Mouse (Mus musculus) layer of hippocampus, adult 2 months (tissue): ENCODE data around the gene Rgs6. TPM values are rescaled to one million over a fixed set of nuclear protein-coding genes. Genes with fewer than 3 reads are reported as not detected.

ENCODE experiments used
- DNase-seq, 2 experiments: peaks; one replicate each; pipeline ENCODE4 v3.0.0; 2022; ENCODE audit warnings: low spot score in 2 of 2
- H3K27ac ChIP-seq: fragments of 200-600 bp; 2 replicates; pipeline ENCODE4 v1.8.1; 2022
- H3K4me3 ChIP-seq: fragments of 200-600 bp; 2 replicates; pipeline ENCODE4 v1.8.1; 2022; ENCODE audit warnings: mild to moderate bottlenecking
- CTCF ChIP-seq: fragments of 200-600 bp; conservative IDR thresholded peaks from 2 replicates; pipeline ENCODE4 v1.8.1; 2022; ENCODE audit warnings: antibody characterized with exemption, mild to moderate bottlenecking, moderate library complexity
- total RNA-seq, 2 experiments: library from RNA; stranded (reverse); gene quantifications; 2 replicates each; pipeline ENCODE4 v1.2.3; 2021

Gene Rgs6
- total RNA-seq, 2 experiments from 2014 or later: 10.2 to 10.4 TPM

DNA sequence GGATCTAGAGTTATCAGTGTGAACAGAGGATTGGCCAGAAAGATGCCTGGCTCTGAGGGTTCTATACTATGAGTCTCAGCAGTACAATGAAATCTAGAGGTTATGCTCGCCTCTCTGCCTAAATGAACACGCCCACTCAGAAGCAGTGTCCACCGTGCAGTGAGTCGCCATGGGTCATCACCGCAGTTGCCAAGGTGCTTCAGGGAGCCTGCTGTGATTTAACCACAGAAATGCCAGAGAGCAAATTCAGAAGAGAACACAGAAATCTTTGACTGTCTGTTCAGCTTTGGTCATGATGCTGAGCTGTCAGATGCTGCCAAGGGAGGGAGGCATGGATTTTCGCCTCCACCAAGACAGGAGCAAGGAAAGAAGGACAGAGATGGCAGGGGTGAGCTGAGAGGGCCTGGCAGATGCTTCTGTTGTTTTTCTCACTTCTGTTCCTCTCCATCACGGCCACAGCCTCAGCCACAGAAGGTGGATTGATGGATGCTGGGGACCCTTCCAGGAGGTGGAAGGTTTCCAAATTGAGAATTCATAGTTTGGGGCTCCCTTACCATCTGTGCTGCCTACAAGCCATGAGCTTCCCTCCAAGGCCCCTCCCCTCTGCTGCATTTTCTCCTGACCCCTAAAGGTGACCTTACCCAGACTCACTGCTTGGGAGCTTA, 445.2 kb downstream of the Rgs6 start:
- no peak for TF ChIP-seq CTCF
- no peak overlapping the region for H3K27ac ChIP-seq
- H3K4me3 ChIP-seq: no peak overlapping the region
- no peak for DNase-seq

DNA sequence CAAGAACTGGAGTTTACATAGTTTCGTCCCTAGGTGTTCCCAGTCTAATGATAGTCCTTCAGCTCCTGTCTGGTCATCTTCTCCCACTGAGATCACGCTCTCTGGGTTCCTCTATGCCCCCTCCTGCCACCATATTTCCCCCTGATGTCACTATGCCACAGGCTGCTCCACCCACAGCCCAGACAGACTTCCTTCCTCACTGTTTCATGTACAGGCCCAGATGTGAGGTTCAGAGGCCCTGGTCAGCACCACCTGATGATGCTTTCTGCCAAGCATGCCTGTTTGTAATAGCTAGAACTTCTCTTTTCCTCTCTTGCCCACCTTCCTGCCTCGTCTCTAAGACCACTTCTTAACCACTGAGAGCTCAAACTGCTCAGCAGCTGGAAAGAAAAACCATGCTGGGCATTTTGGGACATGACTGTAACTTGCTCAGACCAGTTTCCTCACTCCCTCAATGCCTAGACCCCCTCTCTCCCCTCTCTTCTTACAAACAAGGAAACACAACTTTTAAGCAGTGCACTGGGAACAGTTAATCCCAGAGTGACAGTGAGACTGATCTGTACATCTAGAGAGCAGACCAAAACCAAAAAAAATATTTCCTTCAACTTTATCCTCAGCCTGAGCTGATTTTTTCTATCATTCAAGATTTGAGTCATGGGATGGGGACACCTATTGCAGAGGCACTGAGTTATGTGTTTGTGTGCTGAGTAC, 446.9 kb downstream of the Rgs6 start:
- H3K4me3 ChIP-seq: no peak overlapping the region
- no peak for DNase-seq
- H3K27ac ChIP-seq: no peak overlapping the region
- no peak for TF ChIP-seq CTCF

DNA sequence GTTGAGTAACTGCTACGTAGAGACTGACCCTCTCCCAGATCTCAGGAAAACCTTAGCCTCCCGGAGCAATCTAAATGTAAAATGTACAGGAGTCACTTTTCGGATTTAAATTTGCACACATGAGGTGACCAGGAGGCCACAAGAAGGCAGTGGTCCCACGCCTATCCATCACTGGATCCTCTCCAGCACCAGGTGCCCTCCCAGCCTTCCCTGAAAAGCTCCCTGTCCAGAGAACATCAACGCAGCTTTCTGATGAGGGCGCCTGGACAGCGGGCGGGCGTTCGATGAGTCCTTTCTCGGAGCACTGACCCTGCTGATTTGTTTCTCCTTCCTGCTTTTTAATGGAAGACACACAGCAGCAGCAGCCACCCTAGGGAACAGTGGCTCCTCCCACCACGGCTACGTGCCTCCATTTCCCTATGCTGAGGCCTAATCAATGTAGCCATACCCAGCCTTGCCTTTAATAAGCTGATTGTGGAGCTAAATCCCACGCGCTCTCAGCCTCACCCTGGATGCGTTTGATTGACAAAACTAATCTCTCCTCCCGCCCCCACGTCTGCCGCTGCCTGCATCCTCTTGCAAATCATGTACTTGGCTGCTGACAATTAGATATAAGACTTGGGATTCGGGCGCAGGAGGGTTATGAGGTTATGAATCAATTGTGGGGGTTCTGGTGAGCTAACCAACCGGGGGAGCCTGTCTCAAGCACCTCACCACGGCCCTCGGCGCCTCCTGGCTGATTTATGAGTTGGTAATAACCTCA, 449.9 kb downstream of the Rgs6 start:
- TF ChIP-seq CTCF: no peak
- peak; percentile 68 to 78 for DNase-seq
- Histone ChIP-seq H3K27ac (peak overlapping the region; percentile 48; the same call in 1 of the 2 replicates), H3K4me3 (no peak overlapping the region)

DNA sequence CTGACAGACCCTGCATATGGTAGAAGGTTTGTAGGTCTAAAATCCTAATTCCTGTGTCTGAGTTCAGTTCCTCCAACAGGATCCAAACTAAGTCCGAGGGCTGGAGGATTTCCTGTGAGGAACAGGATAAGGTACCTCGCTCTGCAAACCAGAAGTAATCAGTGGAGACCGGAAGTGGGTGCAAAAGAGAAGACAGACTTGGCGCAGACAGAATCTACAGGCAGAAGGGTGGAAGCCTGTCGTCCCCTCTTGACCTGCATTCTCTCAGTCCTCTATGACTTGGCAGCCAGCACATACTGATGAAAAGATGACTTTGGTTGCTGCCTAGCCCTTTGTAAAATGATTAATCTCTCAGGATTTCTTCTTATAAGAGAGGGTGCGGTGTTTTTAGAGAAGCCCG, 450.7 kb downstream of the Rgs6 start:
- no peak overlapping the region for H3K27ac ChIP-seq
- no peak for TF ChIP-seq CTCF
- no peak overlapping the region for H3K4me3 ChIP-seq

DNA sequence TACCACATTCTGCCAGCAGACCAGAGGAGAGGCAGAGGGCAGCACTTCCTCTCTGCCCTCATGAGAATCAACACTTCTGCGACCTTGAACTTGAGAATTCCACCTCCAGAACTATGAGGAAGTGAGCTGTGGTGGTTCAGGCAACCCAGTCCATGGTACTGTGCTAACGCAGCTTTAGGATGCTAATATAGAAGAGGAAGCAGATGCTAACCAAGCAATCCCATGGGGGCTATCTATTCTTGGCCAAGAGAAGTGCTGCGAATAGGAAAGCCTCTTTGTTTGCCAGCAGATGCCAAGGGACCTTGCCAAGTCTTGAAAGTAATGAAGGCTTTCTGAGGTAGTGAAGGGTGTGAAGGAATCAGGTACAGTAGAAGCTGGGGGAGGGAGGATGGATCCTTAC, 451.8 kb downstream of the Rgs6 start:
- Histone ChIP-seq H3K4me3 (no peak overlapping the region), H3K27ac (no peak overlapping the region)
- no peak for DNase-seq
- no peak for TF ChIP-seq CTCF

More for the DNA sequence above, 450.7 kb downstream of the Rgs6 start:
- no peak for DNase-seq

DNA sequence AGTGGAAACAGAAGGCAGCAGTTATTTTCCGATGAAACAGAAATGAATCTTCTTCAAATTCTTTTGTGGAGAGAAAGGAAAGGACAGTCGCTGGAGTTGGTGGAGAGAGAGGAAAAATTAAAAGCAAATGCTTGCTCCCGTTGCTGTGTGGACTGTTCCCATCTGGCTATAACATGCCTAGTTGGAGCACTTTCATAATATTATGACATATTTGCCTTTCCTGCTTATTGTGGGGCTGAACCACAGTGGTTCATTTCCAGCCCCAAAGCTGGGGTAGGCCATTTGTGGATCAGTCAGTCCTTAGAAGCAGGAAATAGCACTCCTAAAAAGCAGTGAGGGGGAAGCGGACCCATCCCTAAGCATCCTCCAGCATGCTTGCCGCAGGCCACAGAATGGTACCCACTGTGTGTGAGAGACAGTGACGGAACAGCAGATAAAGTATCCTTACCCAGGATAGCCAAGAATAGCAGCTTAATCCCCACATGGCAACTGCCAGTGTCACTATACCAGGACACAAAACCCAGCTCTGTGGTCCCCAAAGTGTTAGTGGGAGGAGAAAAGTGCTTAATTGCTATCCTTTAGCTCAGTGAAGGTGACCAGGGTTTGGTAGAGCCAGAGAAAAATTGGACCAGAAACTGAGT, 456.0 kb downstream of the Rgs6 start:
- Histone ChIP-seq H3K27ac (peak overlapping the region; percentile 79), H3K4me3 (peak overlapping the region; percentile 5; the same call in 1 of the 2 replicates)
- TF ChIP-seq CTCF: no peak
- DNase-seq: no peak

DNA sequence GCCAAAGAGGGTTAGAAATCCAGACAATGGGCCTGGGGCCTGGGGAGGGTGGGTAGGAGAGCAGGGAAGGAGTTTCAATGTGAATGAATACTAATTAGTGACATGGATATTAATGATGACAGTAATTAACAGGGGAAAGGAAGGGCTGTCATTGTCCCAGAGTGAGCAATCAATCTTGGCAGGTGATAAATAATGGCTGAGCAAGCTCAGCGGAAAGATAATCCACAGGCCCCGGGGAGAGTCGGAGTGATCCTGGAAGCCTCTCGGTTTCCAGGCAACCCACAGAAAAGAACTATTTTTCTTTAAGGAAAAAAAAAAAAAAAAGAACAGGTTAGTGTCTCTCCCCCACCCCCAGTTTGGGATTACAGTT, 456.5 kb downstream of the Rgs6 start:
- TF ChIP-seq CTCF: no peak
- H3K27ac ChIP-seq: peak overlapping the region; percentile 79
- DNase-seq: no peak
- peak overlapping the region; percentile 5; the same call in 1 of the 2 replicates for H3K4me3 ChIP-seq

DNA sequence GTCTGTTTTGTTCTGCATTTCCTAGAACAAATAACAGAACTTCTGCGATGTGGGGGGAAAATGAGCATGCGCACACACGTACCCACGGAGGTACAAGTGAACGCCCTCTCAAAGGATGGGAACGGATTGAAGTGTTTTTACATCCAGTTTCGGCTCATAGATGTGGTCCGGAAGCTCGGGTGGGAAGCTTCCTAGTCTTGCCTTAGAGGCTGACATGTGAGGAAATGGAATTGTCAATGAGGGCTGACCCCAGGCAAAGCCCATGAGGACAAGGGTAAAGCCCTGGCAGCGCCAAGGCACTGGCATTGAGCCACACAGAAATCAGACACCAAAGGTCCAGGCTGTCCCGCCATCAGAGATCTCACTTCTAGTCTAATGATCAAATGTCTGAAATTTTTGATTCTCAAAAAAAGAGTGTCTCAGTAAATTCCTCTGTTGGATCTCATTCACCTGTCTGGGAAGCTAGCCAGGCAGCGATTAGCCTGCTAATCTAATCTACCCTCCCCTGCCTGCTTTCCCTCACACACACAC, 457.0 kb downstream of the Rgs6 start:
- H3K4me3 ChIP-seq: peak overlapping the region; percentile 5; the same call in 1 of the 2 replicates
- no peak for TF ChIP-seq CTCF
- H3K27ac ChIP-seq: peak overlapping the region; percentile 79
- DNase-seq: peak in 1 of 2 experiments; percentile 60

DNA sequence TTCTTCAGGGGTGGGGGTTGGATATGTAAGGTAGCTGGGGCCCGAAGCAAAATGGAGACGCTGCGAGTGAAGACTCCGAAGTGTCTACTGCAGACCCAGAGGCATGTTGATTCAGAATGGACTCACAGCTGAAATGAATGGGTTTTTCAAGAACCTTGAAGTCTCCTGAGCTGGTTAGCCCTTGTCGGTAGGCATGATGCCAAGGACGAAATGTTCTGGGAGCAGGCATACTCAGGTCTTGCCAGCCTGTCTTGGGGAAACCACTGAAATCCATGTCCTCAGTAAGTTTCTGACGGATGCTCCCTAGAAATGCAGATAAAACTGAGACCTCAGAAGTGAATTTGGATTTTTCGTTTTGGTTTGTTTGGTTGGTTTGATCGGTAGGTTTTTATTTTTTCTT, 458.6 kb downstream of the Rgs6 start:
- H3K4me3 ChIP-seq: no peak overlapping the region
- H3K27ac ChIP-seq: no peak overlapping the region
- TF ChIP-seq CTCF: no peak
- no peak for DNase-seq

DNA sequence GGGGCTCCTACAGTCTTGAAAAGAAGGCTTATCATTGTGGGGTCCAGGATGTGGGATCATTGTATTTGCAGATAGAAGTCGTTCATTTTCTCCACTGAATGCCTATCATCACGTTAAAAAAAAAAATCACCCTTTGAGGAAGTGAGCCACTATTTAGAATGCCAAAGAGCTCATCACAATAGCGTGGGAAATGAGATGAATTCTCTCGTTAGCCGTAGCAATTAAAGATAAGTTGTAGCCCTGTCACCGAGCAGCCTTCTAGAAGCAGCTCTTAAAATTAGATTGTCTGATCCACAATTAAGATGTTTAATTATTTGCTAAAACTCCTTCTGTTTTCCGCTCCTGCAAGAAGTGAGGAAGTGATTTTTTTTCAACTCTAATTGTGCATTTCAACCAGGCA, 459.6 kb downstream of the Rgs6 start:
- TF ChIP-seq CTCF: no peak
- H3K27ac ChIP-seq: no peak overlapping the region
- DNase-seq: no peak
- no peak overlapping the region for H3K4me3 ChIP-seq

DNA sequence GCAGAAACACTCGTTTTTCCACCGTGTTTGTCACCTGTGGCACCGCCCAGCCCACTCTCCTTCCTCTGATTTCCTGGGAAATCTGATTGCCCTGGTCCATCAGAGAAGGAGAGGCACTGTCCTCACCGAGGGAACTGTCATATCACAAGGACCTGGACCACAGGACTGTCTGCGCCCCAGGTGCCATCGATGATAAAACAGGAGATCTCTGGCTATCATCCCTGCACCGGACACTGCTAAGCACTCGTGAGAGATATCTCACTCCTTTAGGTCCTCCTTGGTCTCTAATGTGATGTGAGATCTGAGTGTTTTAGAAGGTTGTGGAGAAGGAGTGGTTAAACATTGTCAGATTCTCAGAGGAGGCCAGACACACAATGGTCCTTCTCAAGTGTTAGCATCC, 462.4 kb downstream of the Rgs6 start:
- DNase-seq: no peak
- TF ChIP-seq CTCF: no peak

DNA sequence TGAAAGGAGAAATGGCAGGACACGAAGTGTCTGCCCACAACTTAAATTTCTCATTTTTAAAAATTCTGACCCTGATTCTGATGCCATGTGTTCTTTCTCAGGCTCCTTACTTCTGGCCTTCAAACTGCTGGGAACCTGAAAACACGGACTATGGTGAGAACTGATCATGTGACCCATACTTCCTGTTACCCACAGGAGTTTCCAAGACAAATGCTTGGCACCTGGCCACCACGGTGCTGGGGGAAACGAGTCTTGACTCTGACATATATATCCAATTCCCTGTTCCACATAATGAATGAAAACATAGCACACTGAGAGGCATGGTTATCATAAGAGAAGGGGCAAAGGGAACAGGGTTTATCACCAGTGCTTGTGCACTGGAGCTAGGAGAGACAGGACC, 464.3 kb downstream of the Rgs6 start:
- TF ChIP-seq CTCF: no peak
- Histone ChIP-seq H3K4me3 (no peak overlapping the region), H3K27ac (no peak overlapping the region)
- DNase-seq: no peak

More for the DNA sequence above, 462.4 kb downstream of the Rgs6 start:
- H3K4me3 ChIP-seq: no peak overlapping the region
- no peak overlapping the region for H3K27ac ChIP-seq
